Mouse (Mus musculus) cerebellum, adult 9-10 months (tissue): ENCODE results near the gene Ecd.
A peak's percentile ranks its signal among the peaks of the same experiment; 100 is the strongest.

Source experiments
- DNase-seq: peaks from one replicate; pipeline ENCODE4 v3.0.0; 2022

Ecd gene

GRCm38 (mm10) chr14:20347991-20348541 lies at the start of gene Ecd, which contains the start of gene Fam149b:
Ecd (minus strand) TSS chr14:20348121.
Fam149b (plus strand) TSS chr14:20348162.
- peak; percentile 94 for DNase-seq

GRCm38 (mm10) chr14:20397220-20397619 lies 49.3 kb upstream of the Ecd start:
- DNase-seq: no peak

- DNase-seq: peak; percentile 96
These were observed 45.4 kb upstream of the Ecd start, which contains the start of gene Mrps16 for GRCm38 (mm10) chr14:20393205-20393913. Mrps16 (minus strand) TSS chr14:20393634.

GRCm38 (mm10) chr14:20392326-20392725 lies 44.4 kb upstream of the Ecd start:
- DNase-seq: peak; percentile 54

- no peak for DNase-seq
These were observed 41.6 kb upstream of the Ecd start for GRCm38 (mm10) chr14:20389446-20390079.

GRCm38 (mm10) chr14:20388441-20389129 lies 40.7 kb upstream of the Ecd start, which contains the start of gene Dnajc9:
Dnajc9 (minus strand) TSS chr14:20388910.
- DNase-seq: peak; percentile 93

GRCm38 (mm10) chr14:20379753-20380430 lies 32.0 kb upstream of the Ecd start:
- DNase-seq: no peak

GRCm38 (mm10) chr14:20379087-20379640 lies 31.2 kb upstream of the Ecd start:
- no peak for DNase-seq

- DNase-seq: peak; percentile 43
These were observed 30.6 kb upstream of the Ecd start for GRCm38 (mm10) chr14:20378313-20379061.

GRCm38 (mm10) chr14:20377112-20377521 lies 29.2 kb upstream of the Ecd start:
- DNase-seq: no peak

GRCm38 (mm10) chr14:20371854-20372253 lies 23.9 kb upstream of the Ecd start:
- no peak for DNase-seq

- DNase-seq: no peak
These were observed 22.9 kb upstream of the Ecd start for GRCm38 (mm10) chr14:20370798-20371197.

GRCm38 (mm10) chr14:20368271-20368670 lies 20.4 kb upstream of the Ecd start:
- DNase-seq: no peak

- no peak for DNase-seq
These were observed 15.3 kb upstream of the Ecd start for GRCm38 (mm10) chr14:20363230-20363629.

GRCm38 (mm10) chr14:20347441-20347990 lies 405 bp downstream of the Ecd start:
- no peak for DNase-seq

- no peak for DNase-seq
These were observed 2.0 kb downstream of the Ecd start for GRCm38 (mm10) chr14:20345885-20346284.

GRCm38 (mm10) chr14:20340866-20341265 lies 7.1 kb downstream of the Ecd start:
- DNase-seq: no peak

GRCm38 (mm10) chr14:20340149-20340548 lies 7.8 kb downstream of the Ecd start:
- no peak for DNase-seq

GRCm38 (mm10) chr14:20339415-20339814 lies 8.5 kb downstream of the Ecd start:
- DNase-seq: no peak

GRCm38 (mm10) chr14:20331316-20331715 lies 16.6 kb downstream of the Ecd start:
- DNase-seq: no peak

- no peak for DNase-seq
These were observed 19.4 kb downstream of the Ecd start for GRCm38 (mm10) chr14:20328474-20328873.
